Mouse (Mus musculus) limb, embryonic 14.5 days (tissue): ENCODE measurements around the gene Itga11. TPM values are rescaled to one million over a fixed set of nuclear protein-coding genes. Genes with fewer than 3 reads are reported as not detected.

ENCODE experiments used
- ATAC-seq: fragments of 200-750 bp; cut with Nextera tagmentation; 2 replicates; pipeline ENCODE4 v1.8.0; 2017; ENCODE audit warnings: low read depth, moderate number of reproducible peaks, moderate TSS enrichment; ENCODE audit not compliant: low FRiP score
- DNase-seq: peaks from one replicate; pipeline ENCODE4 v3.0.0-alpha.2; 2015; ENCODE audit warnings: low spot score
- H3K27ac ChIP-seq: fragments of 300-500 bp; sonication (generic); replicated peaks from 2 replicates; pipeline ENCODE4 v1.5.1; 2014; ENCODE audit warnings: low read depth, mild to moderate bottlenecking, low read length, moderate library complexity, mixed read lengths
- H3K27me3 ChIP-seq: fragments of 300-500 bp; sonication (generic); 2 replicates; pipeline ENCODE4 v1.6.1; 2014; ENCODE audit warnings: low read length, mixed read lengths; ENCODE audit not compliant: control insufficient read depth, insufficient read depth
- H3K36me3 ChIP-seq: fragments of 300-500 bp; sonication (generic); 2 replicates; pipeline ENCODE4 v1.6.1; 2014; ENCODE audit warnings: mild to moderate bottlenecking, low read length, moderate library complexity, mixed read lengths; ENCODE audit not compliant: control insufficient read depth, insufficient read depth
- H3K4me1 ChIP-seq: fragments of 300-500 bp; sonication (generic); 2 replicates; pipeline ENCODE4 v1.6.1; 2014; ENCODE audit warnings: antibody characterized with exemption, low read length, mixed read lengths; ENCODE audit not compliant: control insufficient read depth, insufficient read depth
- H3K4me2 ChIP-seq: fragments of 300-500 bp; sonication (generic); replicated peaks from 2 replicates; pipeline ENCODE4 v1.6.1; 2014; ENCODE audit warnings: low read depth, mild to moderate bottlenecking, low read length, moderate library complexity; ENCODE audit not compliant: severe bottlenecking
- H3K4me3 ChIP-seq: fragments of 300-500 bp; sonication (generic); replicated peaks from 2 replicates; pipeline ENCODE4 v1.5.1; 2014; ENCODE audit warnings: low read length
- H3K9ac ChIP-seq: fragments of 300-500 bp; sonication (generic); 2 replicates; pipeline ENCODE4 v1.6.1; 2014; ENCODE audit warnings: mild to moderate bottlenecking, low read depth, low read length, moderate library complexity; ENCODE audit not compliant: severe bottlenecking
- H3K9me3 ChIP-seq: fragments of 300-500 bp; sonication (generic); 2 replicates; pipeline ENCODE4 v1.6.1; 2016; ENCODE audit warnings: low read length; ENCODE audit not compliant: control insufficient read depth
- POLR2A ChIP-seq: fragments of 200-500 bp; IDR thresholded peaks from 2 replicates; pipeline ENCODE4 v1.8.0; 2012; ENCODE audit warnings: inconsistent platforms, mild to moderate bottlenecking, moderate library complexity, borderline replicate concordance; ENCODE audit not compliant: insufficient read depth, insufficient read length; ENCODE audit errors: extremely low read depth
- WGBS: fragments of 180-500 bp; shearing (Covaris S2); extraction: QIAGEN DNeasy Blood & Tissue Kit; methylation state at CpG from one replicate; pipeline ENCODE4 v1.1.7; 2014; 5-methylcytosine and 5-hydroxymethylcytosine counted together
- polyA plus RNA-seq, 2 experiments: library from polyadenylated mRNA; depleted of rRNA in 1 of 2; stranded (reverse) in 1 of 2; unstranded in 1 of 2; fragments of >200 nt; fragmentation: Nextera tagmentation in 1 of 2; extraction: Ambion mirVana in 1 of 2; gene quantifications; 2 replicates each; pipeline versions ENCODE4 v1.2.1 to v1.2.3; 2012 to 2014

Itga11 gene
- polyA plus RNA-seq, 2 experiments = 11.6 to 18.2 TPM

GRCm38 (mm10) chr9:62679398-62679797 is 1.8 kb downstream of the Itga11 start:
- Histone ChIP-seq H3K27me3 (no peaks in the 10 kb centered on the region), H3K4me1 (peaks cover 24% of the 10 kb centered on the region), H3K9ac (no peak overlapping the region), H3K9me3 (no peaks in the 10 kb centered on the region), H3K27ac (no peak overlapping the region; the same call in 1 of the 2 replicates), H3K36me3 (no peaks in the 10 kb centered on the region), H3K4me3 (peak overlapping the region; percentile 50), H3K4me2 (peak overlapping the region; percentile 84)
- ATAC-seq (no peak), DNase-seq (no peak)
- WGBS = 56% methylated on average over 4 of the region's 4 CpGs
- no peak for TF ChIP-seq POLR2A

GRCm38 (mm10) chr9:62684311-62684710 is 6.7 kb downstream of the Itga11 start:
- no peak for DNase-seq
- TF ChIP-seq POLR2A = no peak
- Histone ChIP-seq H3K36me3 (no peaks in the 10 kb centered on the region), H3K9ac (no peak overlapping the region), H3K9me3 (no peaks in the 10 kb centered on the region), H3K27me3 (no peaks in the 10 kb centered on the region), H3K4me1 (peaks cover 5% of the 10 kb centered on the region), H3K4me3 (no peak overlapping the region), H3K4me2 (no peak overlapping the region), H3K27ac (no peak overlapping the region)
- ATAC-seq = no peak
- 72% methylated on average over 7 of the region's 7 CpGs for WGBS

- H3K36me3 ChIP-seq = no peaks in the 10 kb centered on the region
- H3K9ac ChIP-seq = no peak overlapping the region
- DNase-seq (no peak), ATAC-seq (no peak)
- H3K4me2 ChIP-seq = no peak overlapping the region
- no peak overlapping the region for H3K4me3 ChIP-seq
- 88% methylated on average over 10 of the region's 10 CpGs for WGBS
- H3K9me3 ChIP-seq = no peaks in the 10 kb centered on the region
- no peaks in the 10 kb centered on the region for H3K4me1 ChIP-seq
- H3K27ac ChIP-seq = no peak overlapping the region
- H3K27me3 ChIP-seq = no peaks in the 10 kb centered on the region
- TF ChIP-seq POLR2A = no peak
These were observed 12.1 kb downstream of the Itga11 start for GRCm38 (mm10) chr9:62689748-62690147.

GRCm38 (mm10) chr9:62694054-62694453 is 16.4 kb downstream of the Itga11 start:
- H3K36me3 ChIP-seq = peaks cover 14% of the 10 kb centered on the region; the same call in 1 of the 2 replicates
- H3K4me3 ChIP-seq = no peak overlapping the region
- TF ChIP-seq POLR2A = no peak
- H3K27ac ChIP-seq = no peak overlapping the region
- no peaks in the 10 kb centered on the region for H3K27me3 ChIP-seq
- H3K4me2 ChIP-seq = no peak overlapping the region
- no peak for ATAC-seq
- 82% methylated on average over 5 of the region's 5 CpGs for WGBS
- H3K9me3 ChIP-seq = no peaks in the 10 kb centered on the region
- no peaks in the 10 kb centered on the region for H3K4me1 ChIP-seq
- H3K9ac ChIP-seq = no peak overlapping the region
- no peak for DNase-seq

- Histone ChIP-seq H3K4me2 (no peak overlapping the region), H3K4me1 (no peaks in the 10 kb centered on the region), H3K27ac (no peak overlapping the region), H3K4me3 (no peak overlapping the region), H3K9me3 (no peaks in the 10 kb centered on the region), H3K27me3 (no peaks in the 10 kb centered on the region), H3K36me3 (peaks cover 14% of the 10 kb centered on the region; the same call in 1 of the 2 replicates), H3K9ac (no peak overlapping the region)
- DNase-seq (no peak), ATAC-seq (no peak)
- no peak for TF ChIP-seq POLR2A
- WGBS = 82% methylated on average over 9 of the region's 9 CpGs
These were observed 17.6 kb downstream of the Itga11 start for GRCm38 (mm10) chr9:62695210-62695609.

GRCm38 (mm10) chr9:62696799-62697198 is 19.2 kb downstream of the Itga11 start:
- H3K9me3 ChIP-seq = no peaks in the 10 kb centered on the region
- H3K4me3 ChIP-seq = no peak overlapping the region
- H3K9ac ChIP-seq = no peak overlapping the region
- no peaks in the 10 kb centered on the region for H3K27me3 ChIP-seq
- TF ChIP-seq POLR2A = no peak
- H3K36me3 ChIP-seq = peaks cover 14% of the 10 kb centered on the region; the same call in 1 of the 2 replicates
- ATAC-seq = no peak
- no peak for DNase-seq
- no peak overlapping the region for H3K27ac ChIP-seq
- WGBS = 75% methylated on average over 4 of the region's 4 CpGs
- no peaks in the 10 kb centered on the region for H3K4me1 ChIP-seq
- no peak overlapping the region for H3K4me2 ChIP-seq
